Mouse (Mus musculus): ENCODE data around the gene Copa. TPM values are rescaled to one million over a fixed set of nuclear protein-coding genes. Genes with fewer than 3 reads are reported as not detected.
A peak's percentile ranks its signal among the peaks of the same experiment; 100 is the strongest.

Gene Copa
- total RNA-seq (2021): 100 to 1,000 TPM; 146 to 154 TPM

DNA sequence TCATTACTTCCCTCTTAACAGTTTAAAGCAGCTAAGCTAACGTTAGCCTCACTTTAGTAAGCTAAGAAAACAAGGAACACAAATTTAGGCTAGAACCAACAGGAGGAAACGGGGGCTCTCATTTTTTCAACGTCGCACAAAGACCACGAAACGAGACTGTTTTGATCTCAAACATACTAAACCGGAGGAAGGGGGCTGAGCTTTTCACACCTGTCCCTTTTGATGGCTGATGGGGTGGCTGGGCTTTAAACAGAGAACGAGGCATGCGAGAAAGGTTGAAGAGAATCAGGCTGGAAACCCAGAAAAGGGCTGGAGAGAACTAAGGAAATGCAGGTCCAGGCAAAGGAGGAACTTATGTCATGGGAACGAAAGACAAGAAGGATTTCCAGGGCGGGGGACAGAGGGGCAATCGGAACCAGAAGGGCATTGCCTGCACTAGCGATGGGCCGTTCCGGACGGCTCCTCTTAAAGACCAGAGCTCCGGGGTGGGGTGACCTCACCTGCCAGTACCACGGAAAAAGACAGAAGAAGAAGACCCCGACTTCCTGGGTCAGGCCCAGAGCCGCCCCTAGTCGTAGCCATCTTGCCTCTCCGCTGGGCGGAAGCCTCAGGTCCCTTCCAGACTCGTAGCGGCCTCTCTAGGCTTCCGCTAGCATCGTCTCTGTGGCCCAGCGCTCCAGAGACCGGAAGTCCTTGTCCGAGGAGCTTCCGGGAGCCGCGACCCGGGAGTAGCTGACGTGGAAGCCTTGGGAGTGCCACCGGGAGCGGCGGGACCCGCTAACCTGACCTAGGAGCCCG lies at the start of gene Copa, which contains the start of gene Ncstn:
TSS of gene Copa (plus strand) at position 429 of the 798 bp plus-strand sequence.
TSS of gene Ncstn (minus strand) at position 695 of the 798 bp plus-strand sequence.
- DNase-seq (ENCODE audit: low spot score in 2 of 2): peak; percentile 92 to 97
- intact Hi-C loops (cut with DNase I): no loop called here

- intact Hi-C loops (cut with DNase I): loop anchor here (5.0 kb wide), 2 partner anchors 81 to 266 kb away; partner anchors contain the start of gene Pex19
- no peak for DNase-seq (ENCODE audit: low spot score in 2 of 2)
Observed at GRCm38 (mm10) chr1:172046410-172046809, 35.9 kb upstream of the Copa start.

- intact Hi-C loops (cut with DNase I): loop anchor here (5.0 kb wide), 2 partner anchors 80 to 265 kb away; partner anchors contain the start of gene Pex19
- DNase-seq (ENCODE audit: low spot score in 2 of 2): peak; percentile 63 to 64
Observed at GRCm38 (mm10) chr1:172046938-172047337, 35.4 kb upstream of the Copa start.

DNA sequence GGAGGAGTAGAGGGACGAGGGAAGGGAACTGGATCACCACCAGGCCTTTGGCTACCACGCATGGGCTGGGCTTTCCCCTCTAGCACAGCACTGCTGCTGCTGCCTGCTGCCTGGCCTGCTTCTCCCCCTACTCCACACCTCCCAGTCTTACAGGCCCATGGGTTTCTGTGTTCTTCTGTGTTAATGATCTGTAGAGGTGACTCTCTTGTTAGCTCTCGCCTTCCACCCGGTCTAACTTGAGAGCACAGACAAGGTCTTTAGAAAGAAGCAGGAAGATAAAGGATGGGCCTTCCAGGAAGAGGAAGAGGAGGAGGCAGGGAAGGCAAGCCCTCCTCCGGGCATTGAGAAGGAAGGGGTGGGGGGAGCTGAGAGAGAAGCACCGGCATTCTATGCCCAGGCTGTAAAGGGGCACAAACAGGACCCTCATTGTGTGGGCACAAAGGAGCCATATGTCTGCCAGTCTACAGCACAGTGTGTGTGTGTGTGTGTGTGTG lies 34.0 kb upstream of the Copa start:
- no peak for DNase-seq (ENCODE audit: low spot score in 2 of 2)
- intact Hi-C loops (cut with DNase I): loop anchor here (5.0 kb wide), 2 partner anchors 79 to 264 kb away; partner anchors contain the start of gene Pex19

DNA sequence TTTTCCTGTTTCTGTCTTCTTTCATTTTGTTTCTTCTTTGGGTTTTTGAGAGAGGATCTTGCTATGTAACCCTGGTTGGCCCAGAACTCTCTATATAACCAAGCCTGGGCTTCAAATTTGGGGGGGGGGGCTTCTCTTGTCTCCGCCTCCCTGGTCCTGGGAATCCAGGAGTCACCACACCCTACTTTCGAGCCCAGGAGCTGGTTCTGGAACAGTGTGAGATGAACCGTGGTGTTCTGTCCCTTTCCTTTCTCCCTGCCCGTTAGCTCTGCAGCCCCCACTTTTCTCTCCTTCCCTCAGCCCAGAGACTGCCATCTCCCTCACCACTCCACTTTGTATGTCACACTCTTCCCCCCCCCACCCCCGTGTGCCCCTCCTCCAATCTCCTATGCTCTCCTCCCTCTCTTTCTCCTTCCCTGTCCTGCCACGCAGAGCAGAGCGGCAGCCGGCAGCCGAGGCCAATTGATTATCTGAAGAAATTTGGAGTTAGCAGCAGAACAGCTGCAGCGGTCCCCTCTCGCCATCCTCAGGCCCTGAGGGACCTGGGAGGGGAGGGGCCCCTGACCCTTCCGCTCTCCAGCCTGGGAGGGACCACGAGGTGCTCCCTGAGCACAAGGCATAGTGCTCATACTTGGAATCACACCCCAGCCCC lies 33.1 kb upstream of the Copa start:
- intact Hi-C loops (cut with DNase I): loop anchor here (5.0 kb wide), 2 partner anchors 78 to 263 kb away; partner anchors contain the start of gene Pex19
- no peak for DNase-seq (ENCODE audit: low spot score in 2 of 2)

DNA sequence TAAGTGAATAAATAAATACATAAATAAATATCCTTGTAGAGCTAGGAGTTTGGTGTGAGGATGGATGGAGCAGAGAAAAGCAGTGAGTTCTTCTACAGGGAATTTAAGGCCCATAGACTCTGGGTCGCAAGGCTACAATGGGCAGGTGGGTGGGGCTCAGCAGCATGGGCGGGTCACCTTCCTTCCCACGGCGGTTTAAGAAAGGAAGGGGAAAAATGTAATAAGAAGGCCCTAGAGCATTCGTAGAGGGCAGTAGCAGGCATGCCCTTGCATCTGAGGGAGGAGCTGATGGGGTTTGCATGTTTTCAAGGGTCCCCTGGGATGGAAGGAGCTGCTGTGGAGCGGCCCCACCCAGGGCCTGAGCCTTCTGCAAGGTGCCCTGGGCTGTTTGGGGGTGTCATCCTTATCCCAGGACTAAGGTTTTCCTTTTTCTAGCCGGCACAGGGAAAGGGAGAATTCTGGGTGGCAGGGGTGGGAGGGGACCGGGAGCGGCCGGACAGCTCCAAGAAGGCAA lies 29.5 kb upstream of the Copa start:
- DNase-seq (ENCODE audit: low spot score in 2 of 2): no peak
- intact Hi-C loops (cut with DNase I): no loop called here

- DNase-seq (ENCODE audit: low spot score in 2 of 2): peak in 1 of 2 experiments; percentile 55
Observed at GRCm38 (mm10) chr1:172053541-172054440, 28.5 kb upstream of the Copa start.

GRCm38 (mm10) chr1:172056251-172056650 lies 26.1 kb upstream of the Copa start:
- intact Hi-C loops (cut with DNase I): no loop called here
- peak in 1 of 2 experiments; percentile 77 for DNase-seq (ENCODE audit: low spot score in 2 of 2)

More at GRCm38 (mm10) chr1:172053541-172054440, 28.5 kb upstream of the Copa start:
- intact Hi-C loops (cut with DNase I): no loop called here

- DNase-seq (ENCODE audit: low spot score in 2 of 2): peak in 1 of 2 experiments; percentile 62
- intact Hi-C loops (cut with DNase I): no loop called here
Observed at GRCm38 (mm10) chr1:172057491-172057921, 24.8 kb upstream of the Copa start, which contains the start of gene Nhlh1. TSS of gene Nhlh1 (minus strand) at chr1:172057573.

DNA sequence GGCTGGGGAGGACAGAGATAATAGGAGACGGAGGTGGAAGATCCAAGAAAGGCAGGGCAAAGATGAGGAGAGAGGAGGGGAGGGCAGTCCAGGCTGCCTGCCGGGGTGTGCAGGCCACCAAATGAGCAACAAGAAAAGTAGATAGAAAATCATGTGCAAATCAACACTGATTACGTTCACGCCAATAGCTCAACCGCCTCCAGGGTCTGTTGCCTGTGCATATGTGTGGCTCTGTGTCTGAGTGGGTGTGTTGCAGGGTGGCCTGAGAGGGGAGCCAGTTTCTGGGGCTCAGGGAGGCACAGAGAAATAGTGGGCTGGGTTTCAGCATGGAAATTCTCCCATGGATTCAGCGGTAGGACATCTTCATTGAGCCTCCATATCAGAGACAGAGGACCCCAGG lies 24.0 kb upstream of the Copa start:
- intact Hi-C loops (cut with DNase I): no loop called here
- DNase-seq (ENCODE audit: low spot score in 2 of 2): no peak

DNA sequence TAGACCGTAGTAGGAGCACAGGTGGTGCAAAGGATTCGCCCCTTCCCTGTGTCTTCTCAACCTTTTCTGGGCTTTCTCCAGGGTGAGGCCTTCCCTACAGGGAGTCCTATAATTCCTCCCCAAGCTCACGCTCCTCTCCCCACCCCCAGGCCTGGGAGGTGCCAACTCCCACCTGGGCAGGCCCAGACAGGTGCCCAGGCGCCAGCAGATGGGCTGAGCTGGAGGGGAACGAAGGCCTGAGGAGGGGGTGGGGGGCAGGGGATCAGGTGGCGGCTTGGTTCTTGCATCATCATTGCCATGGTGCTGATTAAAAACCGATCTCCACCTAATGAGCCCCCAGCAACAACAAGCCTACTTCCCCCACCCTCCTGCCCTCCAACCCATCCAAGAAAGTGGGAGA lies 23.5 kb upstream of the Copa start:
- no peak for DNase-seq (ENCODE audit: low spot score in 2 of 2)
- intact Hi-C loops (cut with DNase I): no loop called here

GRCm38 (mm10) chr1:172060659-172061058 lies 21.7 kb upstream of the Copa start:
- no peak for DNase-seq (ENCODE audit: low spot score in 2 of 2)
- intact Hi-C loops (cut with DNase I): no loop called here

DNA sequence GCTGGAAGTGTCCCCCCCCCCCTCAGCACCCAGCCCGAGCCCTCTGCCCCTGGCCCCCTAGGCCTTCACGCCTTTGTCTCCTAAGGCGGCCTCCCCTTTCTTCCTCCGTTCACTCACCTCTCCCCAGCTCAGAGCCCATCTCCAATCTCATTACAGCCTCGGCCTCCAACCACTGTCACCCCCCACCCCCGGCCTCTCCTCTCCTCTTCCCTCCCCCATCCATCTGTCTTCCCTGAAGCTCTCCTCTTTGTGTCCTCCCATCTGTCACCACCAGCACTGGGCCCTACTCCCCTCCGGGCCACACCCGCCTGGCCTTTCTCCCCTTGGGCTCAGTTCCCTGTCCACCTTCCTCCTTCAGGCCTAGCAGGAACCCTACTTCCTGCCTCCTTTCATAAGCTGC lies 21.1 kb upstream of the Copa start:
- no peak for DNase-seq (ENCODE audit: low spot score in 2 of 2)
- intact Hi-C loops (cut with DNase I): no loop called here

- no peak for DNase-seq (ENCODE audit: low spot score in 2 of 2)
- intact Hi-C loops (cut with DNase I): no loop called here
Observed at GRCm38 (mm10) chr1:172062101-172062500, 20.2 kb upstream of the Copa start.

- no peak for DNase-seq (ENCODE audit: low spot score in 2 of 2)
- intact Hi-C loops (cut with DNase I): no loop called here
Observed at GRCm38 (mm10) chr1:172063291-172064023, 18.9 kb upstream of the Copa start.

- intact Hi-C loops (cut with DNase I): no loop called here
- DNase-seq (ENCODE audit: low spot score in 2 of 2): peak in 1 of 2 experiments; percentile 48
Observed at GRCm38 (mm10) chr1:172064613-172065141, 17.7 kb upstream of the Copa start.

DNA sequence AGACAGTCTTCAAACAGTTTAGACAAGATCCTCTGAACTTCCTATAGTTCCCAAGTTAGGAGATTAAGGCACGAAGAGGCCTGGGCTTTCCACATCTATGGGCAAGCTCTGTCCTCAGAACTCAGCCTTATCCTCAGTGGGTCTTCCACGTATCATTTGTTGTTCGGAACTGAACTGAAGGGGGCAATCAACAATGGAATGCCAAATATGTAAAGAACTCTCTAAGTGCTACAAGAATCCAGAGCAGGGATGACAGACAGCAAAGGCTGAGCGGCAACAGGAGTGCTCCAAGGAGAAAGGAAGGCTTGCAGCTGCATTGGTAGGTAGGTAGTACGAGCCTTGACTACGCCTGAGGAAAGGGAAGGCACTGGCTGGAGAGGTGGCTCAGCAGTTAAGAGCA lies 12.1 kb upstream of the Copa start:
- DNase-seq (ENCODE audit: low spot score in 2 of 2): no peak
- intact Hi-C loops (cut with DNase I): no loop called here

- intact Hi-C loops (cut with DNase I): no loop called here
- DNase-seq (ENCODE audit: low spot score in 2 of 2): no peak
Observed at GRCm38 (mm10) chr1:172071556-172071955, 10.8 kb upstream of the Copa start.

Measured in left cerebral cortex, postnatal 25 days (tissue).